Mouse (Mus musculus) retina, postnatal 1 day (tissue): ENCODE measurements at regions not wholly inside any gene's neighbourhood (a gene's known extent, or its start where the extent isn't known, plus 50 kb on each side); places are given as distances from the start of the nearest gene placed in this dataset.
A peak's percentile ranks its signal among the peaks of the same experiment; 100 is the strongest.
"Not testable (repeated sequence)": the region's sequence is repeated elsewhere in the genome, so short reads cannot be mapped to it uniquely, and the experiment has no call there.

ENCODE experiments used
- DNase-seq: peaks from one replicate; pipeline ENCODE4 v3.0.0-alpha.2; 2012

DNA sequence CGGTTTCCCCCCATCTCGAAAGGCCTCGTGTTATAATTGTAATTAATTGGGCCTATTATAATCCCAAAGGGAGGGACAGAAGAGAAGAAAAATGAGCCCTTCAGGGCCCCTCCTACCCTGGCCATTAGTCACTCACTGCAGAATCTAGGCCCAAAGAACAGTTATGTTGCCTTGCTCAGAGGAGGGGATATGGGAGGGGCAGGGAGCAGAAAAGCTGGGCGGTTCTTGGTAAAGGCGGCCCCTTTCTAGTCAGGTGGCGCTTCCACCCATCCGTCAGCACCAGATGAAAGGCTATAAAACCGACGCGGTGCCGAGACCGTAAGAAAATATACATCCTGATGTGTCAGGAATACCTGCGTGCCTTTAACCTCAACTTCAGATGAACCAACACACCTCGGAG lies 350.9 kb upstream of the Zfp703 start:
- peak; percentile 9 for DNase-seq

DNA sequence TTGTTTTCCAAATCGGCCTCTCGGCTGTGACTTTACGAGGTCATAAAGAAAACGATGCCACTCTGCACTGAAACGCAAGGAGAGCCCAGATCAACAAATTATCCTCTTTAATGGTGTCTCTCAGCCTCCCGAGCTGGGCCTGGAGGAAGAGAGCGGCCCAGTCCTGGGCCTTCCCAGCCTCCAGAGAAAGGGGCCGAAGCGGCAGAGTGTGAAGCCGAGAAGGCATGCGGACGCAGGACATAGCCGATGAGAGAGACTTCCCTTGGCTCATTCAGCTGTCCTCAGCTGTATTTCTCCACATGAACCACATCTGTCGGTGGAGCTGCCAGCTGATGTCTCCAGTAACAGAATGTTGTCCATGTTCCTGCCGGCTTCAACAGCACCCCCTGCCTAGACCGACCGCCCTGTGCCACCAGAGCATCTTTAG lies 350.5 kb upstream of the Zfp703 start:
- peak; percentile 36 for DNase-seq

DNA sequence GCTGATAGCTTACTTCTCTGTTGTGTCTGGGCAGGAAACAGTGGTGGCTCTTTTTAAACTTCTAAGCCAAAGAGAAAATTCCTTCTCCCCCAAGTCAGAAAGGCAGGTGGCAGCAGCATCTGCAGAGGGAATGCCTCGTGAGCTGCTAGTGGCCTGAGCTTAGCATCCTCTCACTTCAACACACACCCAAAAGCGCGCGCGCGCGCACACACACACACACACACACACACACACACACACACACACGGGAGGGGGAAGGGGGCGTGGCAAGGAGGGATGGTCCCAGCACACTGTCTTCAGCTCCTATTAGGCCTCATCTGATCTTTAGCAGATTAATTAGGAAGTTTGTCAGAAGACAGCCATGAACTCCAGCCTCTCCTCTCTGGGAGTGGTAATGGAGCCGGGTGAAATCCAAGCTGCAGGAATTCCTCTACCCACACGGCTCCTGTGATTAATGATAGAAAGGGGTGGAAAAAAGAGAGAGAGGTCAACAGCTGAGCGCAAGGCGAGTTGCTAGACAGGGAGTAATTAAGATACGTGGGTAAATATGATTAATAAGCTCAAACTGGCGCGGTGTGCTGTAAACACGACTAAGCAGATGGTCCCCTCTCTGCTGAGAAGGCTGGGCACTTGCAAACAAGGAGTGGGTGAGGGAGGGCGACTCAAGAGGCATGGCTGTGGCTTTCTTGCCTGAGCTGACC lies 349.8 kb upstream of the Zfp703 start:
- peak; percentile 77 for DNase-seq

GRCm38 (mm10) chr8:26630544-26630943 lies 346.6 kb upstream of the Zfp703 start:
- DNase-seq, result no peak

DNA sequence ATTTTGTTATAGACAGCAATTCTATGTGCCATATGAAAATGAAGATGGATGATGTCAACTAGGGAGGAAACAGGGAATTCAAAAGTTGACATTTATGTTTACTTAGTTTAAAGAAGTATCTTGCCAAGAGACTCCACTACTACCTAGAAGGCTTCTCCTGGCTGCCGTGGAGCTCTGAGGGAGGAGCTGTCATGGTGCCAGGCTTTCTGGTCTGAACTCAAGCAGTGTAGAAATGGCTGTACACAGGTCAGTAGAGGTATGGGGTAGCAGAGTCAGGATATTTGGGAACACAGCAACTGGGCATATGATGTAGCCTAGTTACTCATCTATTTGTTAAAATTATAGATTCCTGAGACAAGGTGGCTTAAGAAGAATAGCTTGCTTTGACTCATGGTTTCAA lies 341.4 kb upstream of the Zfp703 start:
- DNase-seq, result no peak

DNA sequence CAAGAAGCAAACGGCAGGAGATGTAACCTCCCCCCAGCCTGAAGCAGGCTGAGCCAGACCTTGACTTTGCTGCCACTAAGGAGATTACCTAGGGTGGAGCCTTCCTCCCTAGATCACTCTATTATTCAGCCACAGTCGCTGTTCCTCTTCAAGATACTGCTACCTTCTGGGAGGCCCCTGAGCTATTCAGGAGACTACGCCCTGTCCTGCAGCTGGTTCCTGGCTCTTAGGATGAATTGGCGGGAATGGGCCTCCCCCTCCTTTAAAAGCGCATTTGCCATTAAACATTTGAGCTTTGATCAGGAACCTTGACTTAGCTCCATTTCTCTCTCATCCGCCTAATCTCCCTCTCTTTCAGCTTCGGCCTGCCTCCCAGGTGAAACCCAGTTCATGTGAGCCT lies 331.8 kb upstream of the Zfp703 start:
- DNase-seq, result not testable (repeated sequence)

GRCm38 (mm10) chr8:26650287-26650686 lies 326.8 kb upstream of the Zfp703 start:
- DNase-seq, result no peak

- DNase-seq, result no peak
Measured at GRCm38 (mm10) chr8:26655897-26656296, 321.2 kb upstream of the Zfp703 start.

DNA sequence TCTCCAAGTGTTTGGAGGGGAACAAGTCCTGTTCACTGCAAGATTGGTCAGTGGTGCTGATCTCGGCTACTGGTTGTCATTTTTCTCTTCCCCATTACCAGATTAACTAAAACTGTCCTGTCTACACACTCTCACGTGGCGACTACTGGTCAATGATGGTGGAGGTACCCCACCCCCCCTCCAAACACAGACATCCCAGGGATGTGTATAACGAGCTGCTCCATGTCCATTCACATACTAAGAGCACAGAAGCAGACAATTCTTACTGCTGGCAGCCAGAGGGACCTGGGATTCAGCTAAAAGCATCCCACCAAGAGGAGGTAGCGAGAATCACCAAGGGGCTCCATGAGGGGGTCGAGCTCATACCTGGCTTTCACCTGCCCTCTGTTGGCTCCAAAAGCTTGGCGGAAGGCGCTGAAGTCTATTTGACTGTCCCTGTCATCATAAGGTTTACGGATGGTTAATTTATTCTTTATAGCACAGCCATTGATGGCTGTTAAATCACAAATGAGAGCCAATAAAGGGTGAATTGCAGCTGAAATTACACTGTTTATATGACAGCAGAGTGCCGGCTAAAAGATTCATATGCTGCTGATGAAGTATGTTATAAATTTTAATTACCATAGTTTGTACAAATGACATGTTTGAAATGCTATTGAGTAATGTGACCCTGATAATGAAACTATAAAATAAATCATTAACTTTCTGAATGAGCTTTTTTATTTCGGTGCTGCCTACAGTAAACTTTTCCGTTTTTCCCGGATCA lies 320.6 kb upstream of the Zfp703 start:
- no peak for DNase-seq

DNA sequence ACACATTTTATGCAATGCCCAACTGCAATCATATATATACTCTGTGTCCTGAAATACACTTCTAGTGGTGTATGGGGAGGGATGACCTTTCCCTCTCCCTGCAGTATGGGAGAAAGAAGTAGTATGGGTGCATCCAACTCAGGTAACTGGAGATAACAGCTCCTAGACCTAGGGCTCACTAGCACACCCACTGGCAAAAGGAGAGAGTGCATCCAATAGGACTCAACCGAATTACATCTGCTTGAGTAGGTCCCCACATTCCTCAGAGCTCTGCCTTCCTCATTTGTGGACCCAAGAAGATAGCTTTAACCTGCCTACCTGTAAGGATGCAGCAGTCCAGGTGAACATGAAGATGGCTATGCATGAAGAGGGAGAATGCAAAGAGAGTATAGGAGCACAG lies 317.7 kb upstream of the Zfp703 start:
- DNase-seq, result peak; percentile 62

DNA sequence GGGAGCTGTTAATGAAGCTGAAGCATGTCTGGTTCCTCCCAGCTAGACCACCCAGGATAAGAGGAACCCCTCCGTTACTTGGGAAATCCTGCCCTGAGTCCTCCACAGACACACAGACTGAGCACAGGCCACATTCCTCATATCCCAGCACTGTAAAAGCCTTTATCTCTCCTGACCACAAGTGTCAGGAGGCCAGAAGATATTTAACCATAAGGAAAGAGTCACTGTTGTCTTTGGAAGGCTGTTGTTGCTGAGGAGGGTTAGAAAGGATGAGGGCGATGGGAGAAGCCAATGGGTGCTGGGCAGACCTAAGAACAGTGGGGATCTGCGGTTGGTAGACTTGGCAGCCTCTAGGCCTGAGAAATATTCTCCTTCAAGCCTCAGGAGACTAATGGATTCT lies 307.6 kb upstream of the Zfp703 start:
- no peak for DNase-seq

DNA sequence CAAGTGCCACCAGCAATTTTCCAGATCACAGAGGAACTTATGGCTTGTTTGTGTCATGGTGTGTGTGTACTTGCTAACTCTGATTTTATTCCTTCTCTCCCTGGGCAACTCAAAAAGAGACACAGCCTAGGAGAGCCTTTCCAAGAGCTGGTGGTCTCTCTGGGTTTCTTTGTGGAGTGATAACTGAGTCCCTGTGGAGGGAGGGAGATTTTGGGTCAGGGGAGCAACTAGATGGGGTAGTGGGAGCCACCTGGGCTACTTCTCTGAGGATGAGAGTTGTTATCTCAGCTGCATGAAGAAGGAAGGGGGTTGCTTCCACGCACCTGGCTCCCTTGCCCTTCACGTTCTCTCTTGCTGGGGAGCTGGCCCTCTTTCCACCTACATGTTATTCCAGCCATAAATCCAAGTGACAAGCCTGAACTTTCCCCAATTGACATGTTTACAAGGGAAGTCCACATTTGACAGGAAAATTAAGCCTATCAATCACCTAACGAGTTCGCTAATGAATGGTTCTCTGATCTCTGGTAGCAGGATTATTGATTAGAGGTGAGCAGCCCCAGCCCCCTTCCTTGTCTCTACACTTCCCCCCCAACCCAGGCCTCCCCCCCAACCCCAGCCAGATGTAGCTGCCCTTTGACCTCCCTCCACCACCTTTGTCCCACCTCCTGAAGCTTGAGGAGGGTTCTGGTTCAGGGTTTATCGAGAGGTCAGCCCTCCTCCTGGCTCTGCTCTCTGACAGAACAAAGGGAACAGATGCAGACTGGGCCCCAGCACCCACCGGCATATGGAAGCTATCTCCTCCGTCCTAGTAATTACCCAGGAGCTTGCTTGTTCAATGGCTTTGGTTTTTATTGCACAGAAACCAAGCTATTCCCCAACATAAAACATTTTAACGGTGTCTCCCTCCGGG lies 304.4 kb upstream of the Zfp703 start:
- DNase-seq, result peak; percentile 43

- DNase-seq, result peak; percentile 88
Measured at GRCm38 (mm10) chr8:26677584-26678138, 299.5 kb upstream of the Zfp703 start.

DNA sequence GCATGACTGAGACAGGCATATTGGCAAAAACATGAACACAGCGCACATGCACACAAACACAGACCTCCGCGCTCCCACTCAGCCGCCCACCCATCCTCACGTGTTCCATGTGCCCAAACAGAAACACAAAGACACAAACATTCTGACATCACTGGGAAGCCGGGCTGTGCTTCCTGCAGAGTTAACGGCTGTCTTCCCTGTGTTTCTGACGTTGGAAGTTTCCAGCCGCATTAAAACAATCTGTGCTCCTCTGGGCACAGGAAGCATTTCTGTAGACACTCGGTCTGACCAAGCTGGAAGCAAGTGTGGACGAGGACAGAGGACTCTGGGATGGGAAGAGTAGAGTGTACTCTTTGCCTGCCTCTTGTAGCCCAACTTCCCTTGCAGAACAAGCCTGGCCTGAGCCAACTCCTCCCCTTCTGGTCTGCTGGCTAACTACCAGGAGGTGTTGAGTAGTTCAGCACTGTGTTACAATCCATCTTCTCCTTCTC lies 296.2 kb upstream of the Zfp703 start:
- DNase-seq, result no peak

GRCm38 (mm10) chr8:26687146-26687545 lies 290.0 kb upstream of the Zfp703 start:
- peak; percentile 66 for DNase-seq

DNA sequence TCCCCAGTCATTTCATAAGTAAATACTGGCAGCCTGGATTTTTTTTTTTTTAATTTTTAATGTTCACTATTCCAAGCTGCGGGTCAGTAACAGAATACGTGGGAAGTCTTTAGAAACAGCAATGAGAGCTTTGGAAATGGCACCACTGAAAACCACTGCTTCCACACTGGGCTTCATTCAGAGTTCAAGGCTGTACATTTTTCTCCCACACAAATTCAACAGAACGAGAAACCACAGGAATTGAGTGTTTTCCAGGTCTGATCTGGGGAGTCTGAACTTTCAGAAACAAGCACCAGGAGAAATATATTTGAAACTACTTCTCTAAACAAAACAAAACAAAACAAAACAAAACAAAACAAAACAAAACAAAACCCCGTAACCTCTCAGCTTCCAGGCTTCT lies 289.1 kb upstream of the Zfp703 start:
- DNase-seq, result no peak

DNA sequence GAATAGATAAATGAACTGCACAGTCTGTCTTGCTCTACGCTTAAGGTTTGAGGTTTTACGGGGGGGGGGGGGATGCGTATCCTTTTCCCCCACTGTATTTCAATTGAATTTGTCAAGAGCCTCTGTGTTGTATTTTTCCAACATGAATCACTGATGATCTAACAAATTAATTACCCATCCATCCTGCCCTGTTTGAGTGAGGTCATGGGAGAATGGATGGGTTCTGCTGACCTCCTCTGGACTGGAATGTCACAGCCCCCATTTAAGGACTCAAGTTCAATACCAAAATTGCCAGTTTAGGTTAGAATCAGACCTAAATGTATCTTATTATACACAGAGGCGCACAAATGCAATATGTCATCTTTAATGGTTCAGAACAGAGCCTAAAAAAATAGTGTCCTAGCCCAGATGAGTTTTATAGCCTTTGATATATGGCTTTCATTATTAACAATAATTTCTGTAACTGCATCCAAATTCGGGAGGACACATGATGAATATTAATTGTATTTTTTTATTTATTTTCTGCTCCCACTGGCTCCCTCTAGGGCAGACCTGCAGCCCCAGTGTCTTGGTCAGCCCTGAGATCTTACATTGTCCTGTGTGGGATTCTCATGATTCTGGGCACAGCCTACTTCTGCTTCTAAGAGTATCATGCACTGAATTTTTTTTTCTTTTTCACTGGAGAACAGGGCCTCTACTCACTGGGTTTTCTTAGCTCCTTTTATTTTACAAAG lies 288.2 kb upstream of the Zfp703 start:
- DNase-seq, result peak; percentile 47

DNA sequence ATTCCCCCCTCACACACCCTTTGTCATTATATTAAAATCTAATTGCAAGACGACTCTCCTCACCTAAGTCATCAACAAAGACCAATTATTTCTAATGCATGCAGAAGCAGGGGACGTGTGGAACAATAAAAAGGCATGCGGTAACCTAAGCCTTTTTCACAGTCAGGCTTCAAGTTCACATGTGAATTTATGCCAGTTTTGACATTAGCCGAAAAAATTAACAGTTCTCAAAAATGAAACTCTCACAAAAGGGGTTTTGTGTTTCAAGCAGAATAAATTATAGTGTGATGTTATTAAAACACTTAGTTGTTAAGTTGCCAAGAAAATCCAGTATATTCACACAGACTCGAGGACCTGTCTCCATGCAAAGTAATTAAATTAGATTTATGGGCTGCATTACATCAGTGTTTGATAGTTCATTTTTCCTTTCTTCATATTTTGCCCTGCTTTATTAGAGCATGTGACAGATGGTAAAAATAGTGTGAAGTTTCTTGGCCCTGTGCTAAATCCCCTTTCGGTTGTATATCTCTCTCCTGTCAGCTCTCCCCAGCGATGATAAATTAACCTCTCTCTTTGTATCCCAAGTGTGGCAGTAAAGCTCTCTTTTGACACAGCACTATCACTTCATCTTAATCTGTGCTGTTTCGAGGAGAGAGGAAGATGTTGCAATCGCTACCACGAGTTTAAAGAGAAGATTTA lies 287.5 kb upstream of the Zfp703 start:
- DNase-seq, result peak; percentile 14

GRCm38 (mm10) chr8:26690178-26690735 lies 286.9 kb upstream of the Zfp703 start:
- no peak for DNase-seq

GRCm38 (mm10) chr8:26697579-26698084 lies 279.5 kb upstream of the Zfp703 start:
- DNase-seq, result no peak

GRCm38 (mm10) chr8:26698580-26698979 lies 278.5 kb upstream of the Zfp703 start:
- DNase-seq, result no peak
